In genomic region chr9:44482552-44482951, GRCm38 (mm10) we compare ENCODE assay signal across 8 mouse cellular contexts. TPM values are rescaled to one million over a fixed set of nuclear protein-coding genes. Genes with fewer than 3 reads are reported as not detected.
DNase-seq lines count a peak whose midpoint lies in the region; ATAC-seq and TF ChIP-seq lines count a peak whose summit lies in the region.

Bcl9l (plus strand) TSS chr9:44482825.

- no peaks in the 10 kb centered on the region for H3K9me3 ChIP-seq in ES-E14 (ENCODE audit: control insufficient read depth, insufficient read depth, low read depth, low read length)
- H3K9me3 ChIP-seq in lung, embryonic 15.5 days: no peaks in the 10 kb centered on the region

- H3K9ac ChIP-seq in ES-E14 (ENCODE audit: insufficient read depth, low read depth, low read length, poor library complexity, severe bottlenecking): peak within 1 kb of the TSS; percentile 79
- peak within 1 kb of the TSS; percentile 99 for H3K9ac ChIP-seq in lung, embryonic 15.5 days

- in situ Hi-C loops in ES-E14 (cut with MboI; ENCODE audit: low sequenced_read_pairs in 2 of 2, unreplicated experiment in 2 of 2): no loop called here

- H3K4me2 ChIP-seq in lung, embryonic 15.5 days: peak within 1 kb of the TSS; percentile 81

- WGBS in lung, embryonic 15.5 days: 1% methylated on average over 31 of the region's 31 CpGs
- WGBS in olfactory bulb, adult 2 months: under 1% methylated on average over 27 of the region's 31 CpGs

- peak; percentile 74 for TF ChIP-seq POLR2A in olfactory bulb, adult 2 months (IDR thresholded peaks at IDR 0.05; ENCODE audit: insufficient read depth, low read depth, low read length)

- no peaks in the 10 kb centered on the region for H3K27me3 ChIP-seq in lung, embryonic 15.5 days

- DNase-seq in ES-E14 (ENCODE audit: low read depth, low spot score): peak; percentile 94
- peak; percentile 91 for DNase-seq in cerebellum, adult 11 months
- DNase-seq in forelimb bud, embryonic 11.5 days (ENCODE audit: low read depth, low spot score): peak; percentile 95
- DNase-seq in heart, postnatal 4 days: peak; percentile 97
- peak; percentile 80 for DNase-seq in layer of hippocampus, adult 9-10 months (ENCODE audit: low spot score)
- DNase-seq in thymus, adult 18-20 months: peak; percentile 84 to 88

- H3K4me3 ChIP-seq in ES-E14 (ENCODE audit: insufficient read depth in 1 of 2, low read depth in 1 of 2, low read length in 2 of 2, poor library complexity in 1 of 2, severe bottlenecking in 1 of 2): peak within 1 kb of the TSS; percentile 85 to 91
- H3K4me3 ChIP-seq in lung, embryonic 15.5 days: peak within 1 kb of the TSS; percentile 96
- peak within 1 kb of the TSS; percentile 84 for H3K4me3 ChIP-seq in olfactory bulb, adult 2 months (ENCODE audit: insufficient read depth, low read depth, low read length)

- TF ChIP-seq CTCF in olfactory bulb, adult 2 months (IDR thresholded peaks at IDR 0.05; ENCODE audit: insufficient read depth, low read depth, low read length): peak; percentile 52; the same call in 1 of the 2 replicates

- peaks cover 3 to 30% of the 10 kb centered on the region in 2 experiments; a peak in 3 of 4 replicates for H3K4me1 ChIP-seq in ES-E14 (ENCODE audit: control insufficient read depth in 2 of 2, insufficient read depth in 2 of 2, low read length in 2 of 2, poor library complexity in 1 of 2)
- peaks cover 53% of the 10 kb centered on the region for H3K4me1 ChIP-seq in lung, embryonic 15.5 days
- H3K4me1 ChIP-seq in olfactory bulb, adult 2 months (ENCODE audit: control insufficient read depth, insufficient read depth, low read length): peaks cover 38% of the 10 kb centered on the region

- H3K27ac ChIP-seq in ES-E14 (ENCODE audit: insufficient read depth, low read depth, low read length, poor library complexity, severe bottlenecking): no peak within 1 kb of the TSS
- H3K27ac ChIP-seq in lung, embryonic 15.5 days: peak within 1 kb of the TSS; percentile 95
- peak within 1 kb of the TSS; percentile 89 for H3K27ac ChIP-seq in olfactory bulb, adult 2 months (ENCODE audit: insufficient read depth, low read depth, low read length)

- H3K36me3 ChIP-seq in ES-E14 (ENCODE audit: control insufficient read depth, insufficient read depth, low read length, poor library complexity, severe bottlenecking): no peaks in the 10 kb centered on the region
- H3K36me3 ChIP-seq in lung, embryonic 15.5 days: no peaks in the 10 kb centered on the region

- ATAC-seq in lung, embryonic 15.5 days (ENCODE audit: borderline replicate concordance, extremely low read depth, low FRiP score, low TSS enrichment): peak; percentile 52; the same call in 1 of the 2 replicates

TF ChIP-seq in ES-E14, 5 proteins besides CTCF, POLR2A, EP300 and RAD21:
- TF ChIP-seq HCFC1 (IDR thresholded peaks at IDR 0.05; ENCODE audit: borderline replicate concordance, insufficient read depth, low read length) (peak; percentile 68; the same call in 1 of the 2 replicates), ZC3H11A (IDR thresholded peaks at IDR 0.05; ENCODE audit: borderline replicate concordance, low read depth, low read length) (no peak)

RNA-seq across cellular contexts. Expression of gene Bcl9l, which starts in this region (rescaled TPM):
- total RNA-seq in ES-E14 (2012; rRNA removed): 4.9 and 6.7 TPM in 2 replicates
- 10 to 100 TPM; 56.8 to 64.0 TPM for total RNA-seq in heart, postnatal 4 days (2021)
- polyA plus RNA-seq in lung, embryonic 15.5 days (2015; fragmentation: Nextera tagmentation; extraction: Ambion mirVana): 17.1 and 17.3 TPM in 2 replicates
- not detected in 2 replicates for polyA plus RNA-seq in olfactory bulb, adult 2 months (2012; ENCODE audit: insufficient read depth, insufficient read length, low replicate concordance, missing spikeins)
